ENCODE assay signal across 16 mouse cellular contexts in the genomic region with DNA sequence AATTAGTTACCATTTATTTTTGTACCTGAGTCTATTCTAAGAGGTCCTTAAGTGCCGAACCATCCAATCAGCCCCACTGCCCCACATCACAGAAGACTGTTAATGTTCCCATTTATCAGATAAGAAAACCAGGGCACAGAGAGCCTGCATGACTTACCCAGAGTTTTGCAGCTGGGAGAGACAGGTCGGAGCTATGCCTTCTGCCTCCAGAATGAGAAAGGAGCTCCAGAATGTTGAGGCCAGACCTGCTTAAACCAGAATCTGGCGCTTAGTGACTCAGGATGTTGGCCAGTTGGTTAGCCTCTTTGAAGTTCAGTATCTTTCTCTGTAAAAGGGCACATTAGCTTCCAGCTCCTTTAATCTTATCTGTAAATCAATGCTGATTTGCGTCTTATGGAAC.
"Had no signal": no experiment of that assay in that cellular context is flagged by ENCODE, and none has a peak within 500 bp of the region (broad histone marks: within the 10 kb centered on the region; RNA-seq: fewer than 3 reads in every experiment).

No protein-coding gene starts in this region.

- H3K4me2 ChIP-seq: lung, embryonic 15.5 days; midbrain, embryonic 11.5 days; midbrain, embryonic 13.5 days; midbrain, embryonic 15.5 days; neural tube, embryonic 12.5 days; stomach, embryonic 15.5 days had no signal

- H3K27me3 ChIP-seq: lung, embryonic 15.5 days; midbrain, embryonic 13.5 days; midbrain, embryonic 15.5 days; neural tube, embryonic 12.5 days; stomach, embryonic 15.5 days had no signal

- H3K9me3 ChIP-seq: lung, embryonic 15.5 days; midbrain, embryonic 13.5 days; midbrain, embryonic 15.5 days; neural tube, embryonic 12.5 days; stomach, embryonic 15.5 days had no signal

- H3K27ac ChIP-seq: lung, embryonic 15.5 days; macrophage; midbrain, embryonic 13.5 days; neural tube, embryonic 12.5 days; stomach, embryonic 15.5 days; stomach, postnatal 0 days had no signal

- H3K4me1 ChIP-seq: lung, embryonic 15.5 days; megakaryocyte, embryonic 14.5 days had no signal

- H3K4me3 ChIP-seq: lung, embryonic 15.5 days; megakaryocyte, embryonic 14.5 days; midbrain, embryonic 13.5 days; midbrain, embryonic 15.5 days; neural tube, embryonic 12.5 days; stomach, embryonic 15.5 days had no signal

- H3K9ac ChIP-seq: lung, embryonic 15.5 days; midbrain, embryonic 13.5 days; midbrain, embryonic 15.5 days; neural tube, embryonic 12.5 days; stomach, embryonic 15.5 days had no signal

- ATAC-seq: lung, postnatal 0 days; midbrain, embryonic 13.5 days; midbrain, embryonic 15.5 days had no signal

- DNase-seq: lung, adult 2 months; lung, postnatal 14 days; lung, postnatal 36 days; right cerebral cortex, postnatal 14 days; thymus, postnatal 14 days; thymus, postnatal 36 days had no signal

- H3K36me3 ChIP-seq: lung, embryonic 15.5 days; midbrain, embryonic 15.5 days; neural tube, embryonic 12.5 days; stomach, embryonic 15.5 days had no signal
